Mouse (Mus musculus) retina, adult 2 months (tissue): ENCODE measurements around the gene Pa2g4.
"Not testable (repeated sequence)": the region's sequence is repeated elsewhere in the genome, so short reads cannot be mapped to it uniquely, and the experiment has no call there.

ENCODE experiments used
- DNase-seq: peaks from one replicate; pipeline ENCODE4 v3.0.0-alpha.2; 2012; ENCODE audit warnings: low read depth, low spot score

The Pa2g4 gene

DNA sequence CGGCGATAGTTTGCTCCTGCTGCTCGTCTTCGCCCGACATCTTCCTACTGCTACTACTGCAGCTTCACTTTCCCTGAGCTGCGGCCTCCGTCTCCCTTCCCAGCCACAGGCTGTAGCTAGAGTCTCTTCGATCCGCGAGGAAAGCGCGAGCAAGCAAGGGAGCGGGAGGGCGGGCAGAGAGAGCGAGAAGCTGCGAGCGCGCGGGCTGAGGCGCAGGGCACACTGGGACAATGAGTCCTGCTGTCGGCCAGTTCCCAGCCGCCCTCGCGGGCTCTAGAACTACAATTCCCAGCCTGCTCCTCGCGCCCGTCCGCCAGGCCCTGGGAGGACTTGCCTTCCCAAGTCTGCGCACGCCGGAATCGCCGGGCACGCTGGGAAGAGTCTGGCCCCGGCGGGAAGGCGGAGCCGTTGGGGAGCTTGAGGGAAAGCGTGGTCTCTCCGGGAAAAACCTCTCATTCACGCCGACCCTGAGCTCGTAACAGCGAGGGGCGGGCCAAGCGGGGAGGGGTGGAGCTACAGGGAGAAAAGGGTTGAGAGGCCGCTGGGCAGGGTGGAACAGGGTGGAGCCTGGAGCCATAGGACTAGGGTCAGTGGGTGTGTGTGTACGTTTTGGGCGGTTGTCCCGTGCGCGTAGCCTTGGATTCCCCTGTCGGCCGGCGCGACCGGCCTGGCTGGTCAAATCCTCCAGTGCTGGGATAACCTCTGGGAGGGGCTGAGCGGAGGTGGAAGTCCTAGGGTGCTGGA is at the start of gene Pa2g4:
Gene Pa2g4, minus strand, starts transcription at position 200 of the 744 bp plus-strand sequence.
- peak; percentile 92 for DNase-seq

DNA sequence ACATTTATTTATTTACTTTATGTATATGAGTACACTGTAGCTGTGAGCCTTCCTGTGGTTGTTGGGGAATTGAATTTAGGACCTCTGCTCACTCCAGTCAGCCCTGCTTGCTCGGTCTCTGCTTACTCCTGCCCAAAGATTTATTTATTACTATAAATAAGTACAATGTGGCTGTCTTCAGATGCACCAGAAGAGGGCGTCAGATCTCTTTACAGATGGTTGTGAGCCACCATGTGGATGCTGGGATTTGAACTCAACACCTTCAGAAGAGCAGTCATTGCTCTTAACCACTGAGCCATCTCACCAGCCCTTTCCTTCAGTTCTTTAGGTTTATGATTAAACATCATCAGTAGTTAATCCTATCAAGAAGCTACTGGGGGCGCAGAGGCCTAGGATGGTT is 49.1 kb upstream of the Pa2g4 start:
- no peak for DNase-seq

DNA sequence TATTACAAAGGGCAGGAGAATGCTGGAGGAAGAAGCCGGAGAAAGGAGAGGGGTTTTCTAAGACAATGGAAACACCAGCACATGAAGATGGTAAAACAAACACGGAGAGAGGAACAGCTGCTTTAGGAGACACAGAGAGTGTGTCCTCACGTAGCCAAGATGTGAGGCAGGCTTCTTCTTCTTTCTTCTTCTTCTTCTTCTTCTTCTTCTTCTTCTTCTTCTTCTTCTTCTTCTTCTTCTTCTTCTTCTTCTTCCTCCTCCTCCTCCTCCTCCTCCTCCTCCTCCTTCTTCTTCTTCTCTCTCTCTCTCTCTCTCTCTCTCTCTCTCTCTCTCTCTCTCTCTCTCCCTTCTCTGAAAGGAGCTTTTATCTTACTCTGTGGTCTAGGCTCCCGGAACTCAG is 48.0 kb upstream of the Pa2g4 start:
- DNase-seq = not testable (repeated sequence)

DNA sequence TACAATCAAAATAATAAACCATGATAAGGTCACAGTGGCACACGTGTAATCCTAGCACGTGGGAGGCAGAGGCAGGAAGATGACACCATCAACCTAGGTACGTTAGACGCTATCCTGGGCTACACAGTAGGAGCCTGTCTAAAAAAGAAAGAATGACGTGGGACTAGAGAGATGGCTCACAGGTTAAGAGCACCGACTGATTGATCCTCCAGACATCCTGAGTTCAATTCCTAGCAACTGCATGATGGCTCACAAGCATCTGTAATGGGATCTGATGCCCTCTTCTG is 47.3 kb upstream of the Pa2g4 start:
- DNase-seq = no peak

DNA sequence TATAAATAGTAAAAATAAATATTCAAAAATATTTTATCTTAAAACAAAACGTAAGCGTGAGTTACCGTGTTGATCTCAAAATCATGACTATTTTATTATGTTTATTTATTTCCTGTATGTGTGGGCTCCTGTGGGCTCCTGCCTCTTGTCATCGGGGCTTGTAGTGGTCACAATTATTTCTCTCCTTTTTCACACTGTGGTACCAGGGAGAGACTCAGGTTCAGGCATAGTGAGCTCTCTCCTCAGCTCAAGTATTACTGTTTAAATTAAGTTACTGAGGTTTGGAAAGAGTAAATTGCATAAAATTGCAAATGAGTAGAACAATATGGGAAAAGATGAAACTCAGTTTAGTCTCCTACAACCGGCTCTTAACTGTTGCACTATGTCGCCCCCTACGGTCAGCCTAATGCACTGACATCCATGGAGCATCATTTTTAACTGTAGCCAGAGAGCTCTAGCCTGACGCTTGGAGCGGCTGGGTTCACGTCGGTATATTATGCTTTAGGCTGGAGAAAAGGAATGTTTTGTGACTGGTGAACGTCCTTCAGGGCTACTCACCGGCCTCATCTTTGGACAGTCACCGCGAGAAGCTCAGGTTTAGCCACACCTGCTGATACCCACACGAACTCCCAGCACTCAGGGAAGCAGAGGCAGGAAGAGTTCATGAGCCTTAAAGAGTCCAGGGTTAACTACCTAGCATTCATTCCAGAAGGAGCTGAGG is 46.8 kb upstream of the Pa2g4 start:
- DNase-seq = peak; percentile 61

DNA sequence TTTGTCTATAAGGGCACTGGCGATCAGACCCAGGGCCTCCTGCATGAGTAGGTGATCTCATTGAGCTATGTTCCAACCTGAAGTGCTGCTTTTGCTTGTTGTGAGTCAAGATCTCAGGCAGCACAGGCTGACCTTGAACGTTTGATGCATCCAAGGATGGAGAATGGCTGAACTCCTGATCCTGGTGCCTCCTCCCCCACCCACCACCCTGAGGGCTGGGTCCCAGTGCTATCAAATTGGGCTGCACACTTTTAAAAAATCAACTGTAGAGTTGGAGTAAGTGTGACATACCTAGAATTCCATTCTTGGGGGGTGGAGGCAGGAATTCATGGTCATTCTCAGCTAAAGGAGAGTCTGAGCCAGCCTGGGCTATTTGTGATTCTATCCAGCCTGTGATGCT is 40.7 kb upstream of the Pa2g4 start:
- DNase-seq = no peak

DNA sequence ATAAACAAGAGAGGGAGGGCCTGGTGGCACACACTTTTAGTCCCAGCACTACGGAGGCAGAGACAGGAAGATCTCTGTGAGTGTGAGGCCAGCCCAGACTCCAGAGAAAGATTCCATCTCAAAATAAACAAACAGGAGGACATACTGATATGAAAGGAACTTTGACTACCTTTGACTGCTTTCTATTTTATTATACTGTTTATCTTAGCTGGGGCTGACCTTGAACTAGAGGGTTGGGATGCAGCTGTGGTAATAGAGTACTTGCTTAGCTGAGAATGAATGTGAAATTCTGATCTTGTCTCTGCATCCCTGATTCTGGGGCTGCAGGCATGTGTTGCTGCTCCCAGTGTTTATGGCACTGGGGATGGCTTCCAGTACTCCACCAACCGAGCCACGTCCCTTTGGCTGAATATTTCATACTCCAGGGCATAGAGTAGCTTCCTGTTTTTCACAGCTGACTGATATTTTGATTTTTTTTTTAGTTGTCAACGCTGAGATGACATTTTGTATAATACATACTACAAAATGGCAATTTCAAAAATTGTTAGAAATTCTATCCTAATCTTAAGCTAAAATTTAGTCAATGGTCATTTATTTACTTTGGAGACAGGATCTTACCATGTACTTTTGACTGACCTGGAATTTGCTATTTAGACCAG is 36.8 kb upstream of the Pa2g4 start:
- DNase-seq = no peak

DNA sequence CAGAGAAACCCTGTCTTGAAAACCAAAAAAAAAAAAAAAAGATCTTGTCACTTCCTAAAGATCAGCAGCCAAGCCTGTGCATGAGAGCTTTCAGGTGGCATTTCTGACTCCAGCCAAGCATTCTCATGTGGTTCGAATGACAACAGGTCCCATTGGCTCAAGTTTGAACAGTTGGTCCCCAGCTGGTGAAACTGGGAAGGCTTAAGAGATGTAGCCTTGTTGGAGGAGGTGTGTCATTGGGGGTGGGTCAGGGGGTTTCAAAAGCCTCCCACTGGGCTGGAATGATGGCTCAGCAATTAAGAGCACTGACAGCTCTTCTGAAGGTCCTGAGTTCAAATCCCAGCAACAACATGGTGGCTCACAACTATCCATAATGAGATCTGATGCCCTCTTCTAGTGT is 35.7 kb upstream of the Pa2g4 start:
- DNase-seq = no peak

DNA sequence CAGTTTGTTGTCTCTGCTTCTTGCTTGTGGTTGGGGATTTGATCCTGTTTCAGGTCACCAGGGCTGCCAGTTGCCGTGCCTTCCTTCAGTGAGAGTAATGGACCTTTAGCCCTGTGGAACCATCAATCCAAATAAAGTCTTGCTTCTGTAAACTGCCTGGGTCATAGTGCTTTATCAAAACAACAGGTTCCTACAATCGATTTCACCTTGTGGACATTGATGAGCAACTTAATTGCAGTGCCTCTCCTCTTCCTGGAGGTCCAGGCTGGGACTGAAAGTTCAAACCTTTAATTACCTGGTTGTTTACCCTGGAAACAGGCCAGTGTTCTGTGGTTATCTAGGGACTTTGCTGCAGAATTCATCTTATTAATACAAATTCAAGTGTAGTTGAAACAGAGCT is 32.7 kb upstream of the Pa2g4 start:
- no peak for DNase-seq

DNA sequence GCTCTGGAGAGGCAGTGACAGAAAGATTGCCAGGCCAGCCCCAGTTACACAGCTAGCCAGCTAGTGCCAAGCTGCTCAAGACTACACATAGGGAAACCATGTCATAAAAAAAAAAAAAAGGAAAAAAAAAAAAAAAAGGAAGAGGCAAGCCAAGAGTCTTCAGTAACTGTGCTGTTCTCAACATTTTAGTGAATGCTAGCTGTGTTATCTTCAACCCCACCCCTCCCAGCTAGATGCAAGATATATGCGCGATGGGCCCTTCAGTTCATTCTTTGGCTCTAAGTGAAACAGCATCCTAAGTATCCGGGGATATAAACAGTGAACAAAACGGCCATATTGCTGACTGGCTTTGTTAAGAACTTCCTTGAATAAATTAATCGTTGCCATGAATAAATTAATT is 27.0 kb upstream of the Pa2g4 start:
- no peak for DNase-seq

DNA sequence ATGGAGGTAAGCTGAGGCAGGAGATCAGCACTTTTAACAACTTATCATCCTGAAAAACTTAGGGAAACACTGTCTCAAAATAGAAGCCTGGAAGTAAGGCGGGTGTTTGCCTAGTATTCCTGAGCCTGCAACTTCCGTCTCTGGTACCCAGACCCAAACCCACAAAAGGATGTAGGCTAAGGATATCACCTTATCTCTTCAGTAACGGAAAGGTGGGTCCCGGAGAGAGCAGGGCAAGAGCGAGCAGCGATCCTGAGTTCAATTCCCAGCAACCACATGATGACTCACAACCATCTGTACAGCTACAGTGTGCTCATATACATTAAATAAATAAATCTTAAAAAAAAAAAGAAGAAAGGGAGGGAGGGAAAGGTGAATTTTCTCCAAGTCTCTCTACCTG is 25.6 kb upstream of the Pa2g4 start:
- no peak for DNase-seq

DNA sequence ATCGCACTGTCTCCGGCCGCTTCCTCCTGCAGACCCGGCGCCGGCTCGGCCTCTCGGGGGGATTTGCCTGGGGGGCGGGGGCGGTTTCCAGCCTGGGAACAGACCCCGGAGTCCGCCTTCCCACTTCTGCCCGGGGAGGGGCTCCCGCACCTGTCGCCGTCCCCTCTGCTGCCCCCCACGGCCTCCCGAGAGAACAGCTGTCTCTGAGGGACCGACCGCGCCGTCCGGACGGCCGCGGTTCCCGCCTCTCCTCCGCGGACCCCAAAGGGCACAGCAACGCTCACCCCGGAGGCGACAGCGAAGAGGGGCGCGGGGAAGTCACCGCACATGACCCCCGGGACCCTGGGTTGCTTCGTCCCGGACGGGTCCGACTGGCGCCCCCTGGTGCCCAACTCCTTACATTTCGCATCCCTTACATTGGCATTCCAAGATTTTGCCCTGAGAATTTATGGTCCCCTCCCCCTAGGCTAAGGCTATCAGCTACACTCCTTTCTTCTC is 24.5 kb upstream of the Pa2g4 start:
- DNase-seq = no peak

DNA sequence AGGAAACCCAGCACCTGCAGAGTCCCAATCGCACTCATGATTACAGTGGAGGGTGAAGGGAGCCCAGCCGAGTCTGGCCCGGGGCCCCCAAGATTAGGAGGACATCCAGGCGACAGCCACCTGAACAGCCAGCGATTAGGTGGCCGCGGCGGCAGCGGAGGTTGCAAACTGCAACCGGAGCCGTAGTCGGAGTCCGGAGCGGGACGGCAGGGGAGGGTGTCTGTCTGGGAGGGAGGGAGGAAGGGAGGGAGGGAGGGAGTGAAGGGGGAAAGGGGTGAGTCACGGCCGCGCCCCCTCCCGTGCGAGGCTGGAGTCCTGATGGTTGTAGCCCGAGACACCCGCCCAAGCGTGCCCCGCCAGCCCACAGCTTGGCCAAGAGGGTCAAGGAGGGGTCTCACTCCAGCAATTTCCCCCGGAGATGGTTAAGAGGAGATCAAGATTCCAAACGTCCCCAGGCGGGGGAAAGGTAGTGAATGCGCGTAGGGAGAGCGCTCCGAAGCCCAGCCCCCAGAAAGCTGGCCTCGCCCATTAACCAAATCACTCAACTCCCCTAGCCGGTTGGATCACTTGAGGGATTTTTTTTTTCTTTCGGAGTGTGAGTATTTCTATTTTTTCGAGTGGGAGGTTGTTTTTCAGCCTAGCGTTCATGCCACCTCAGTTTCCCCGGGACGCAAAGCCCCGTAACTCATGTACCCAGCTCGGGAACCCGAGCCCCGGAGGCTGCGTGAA is 23.8 kb upstream of the Pa2g4 start, which contains the start of gene Erbb3:
Gene Erbb3, minus strand, starts transcription at position 189 of the 729 bp plus-strand sequence.
- DNase-seq = no peak

DNA sequence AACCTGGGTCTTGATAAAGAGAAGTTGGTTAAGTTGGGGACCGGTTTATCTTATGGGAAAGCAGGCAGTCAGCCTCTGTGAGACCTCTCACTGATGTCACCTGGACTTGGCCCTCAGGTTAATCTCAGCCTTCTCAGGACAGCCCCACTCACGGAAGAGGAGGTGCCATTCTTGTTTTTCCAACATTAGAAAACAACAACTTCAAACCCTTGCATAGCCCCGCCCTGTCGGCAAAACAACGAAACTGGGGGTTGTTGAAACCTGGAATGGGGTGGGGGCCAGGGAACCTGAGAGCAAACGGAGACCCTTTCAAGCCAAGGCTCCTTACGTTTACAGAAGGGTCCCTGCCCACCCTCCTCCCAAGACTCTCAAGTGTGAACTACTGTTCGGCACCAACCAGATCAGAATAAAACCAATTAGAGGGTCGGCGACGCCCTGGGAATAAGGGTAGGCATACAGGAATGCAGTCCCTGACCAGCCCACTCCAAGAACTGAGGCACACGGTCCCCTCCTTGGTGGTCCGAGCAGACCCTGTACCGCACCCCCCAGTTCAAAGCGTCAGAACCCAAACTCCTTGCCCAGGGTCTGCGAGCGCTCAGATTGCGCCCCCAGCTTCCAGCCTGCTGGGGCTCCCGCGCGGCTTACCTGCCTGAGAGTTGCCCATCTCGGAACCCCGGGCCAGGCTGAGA is 23.1 kb upstream of the Pa2g4 start:
- DNase-seq = no peak

DNA sequence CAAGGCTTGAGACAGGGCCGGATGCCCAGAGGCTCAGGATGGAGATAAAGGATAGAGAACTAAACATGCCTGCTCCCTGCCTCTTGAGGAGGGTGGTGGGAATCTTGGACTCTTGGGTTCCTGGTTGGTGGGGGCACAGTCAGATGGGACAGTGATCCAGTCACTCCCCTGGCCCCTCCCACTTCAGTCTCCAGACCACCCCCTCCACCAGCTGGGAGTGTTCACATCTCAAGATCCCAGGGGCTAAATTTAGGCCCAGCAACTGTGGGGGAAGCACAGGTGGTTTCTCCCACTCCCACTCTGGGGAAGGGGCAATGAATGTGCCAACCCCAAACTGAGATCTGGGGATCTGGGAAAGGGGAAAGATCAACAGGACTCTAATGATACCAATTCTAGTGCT is 22.3 kb upstream of the Pa2g4 start:
- no peak for DNase-seq

DNA sequence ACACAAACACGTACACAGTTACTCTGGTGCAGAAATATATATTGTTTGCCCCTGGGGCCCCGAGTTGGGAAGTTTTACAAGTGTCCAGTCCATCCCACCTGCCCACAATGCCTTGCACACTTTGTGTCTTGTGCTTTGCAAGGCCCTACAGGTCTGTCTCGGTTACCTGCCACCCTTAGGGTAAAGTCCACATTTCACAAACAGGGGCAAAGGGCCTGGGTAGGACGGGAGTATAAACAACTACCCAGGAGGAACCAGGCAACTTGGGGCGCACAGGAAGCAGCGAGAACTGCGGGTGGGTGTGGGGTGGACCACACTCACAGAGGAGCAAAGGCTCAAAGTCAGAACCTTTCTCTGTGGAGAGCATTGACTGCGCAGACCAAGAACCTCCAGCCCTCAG is 21.9 kb upstream of the Pa2g4 start:
- no peak for DNase-seq

DNA sequence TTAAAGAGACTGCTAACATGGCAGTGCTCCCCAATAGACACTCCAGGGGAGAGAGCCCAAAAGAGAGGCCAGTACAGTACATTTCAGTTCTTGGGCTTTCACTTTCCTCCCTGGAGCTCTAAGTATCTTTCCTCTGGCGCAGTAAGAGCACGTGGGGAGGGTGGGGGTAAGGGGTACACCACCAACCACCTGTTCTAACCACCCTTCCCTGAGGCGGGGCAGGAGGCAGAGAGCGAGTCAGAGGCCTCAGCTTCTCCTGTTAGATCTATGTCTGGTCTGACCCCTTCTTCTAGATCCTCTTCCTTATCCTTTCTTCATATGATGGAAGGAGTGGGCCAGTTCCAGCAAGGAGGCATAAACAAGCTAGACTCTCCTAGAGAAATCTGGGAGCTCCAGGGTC is 21.3 kb upstream of the Pa2g4 start:
- no peak for DNase-seq

DNA sequence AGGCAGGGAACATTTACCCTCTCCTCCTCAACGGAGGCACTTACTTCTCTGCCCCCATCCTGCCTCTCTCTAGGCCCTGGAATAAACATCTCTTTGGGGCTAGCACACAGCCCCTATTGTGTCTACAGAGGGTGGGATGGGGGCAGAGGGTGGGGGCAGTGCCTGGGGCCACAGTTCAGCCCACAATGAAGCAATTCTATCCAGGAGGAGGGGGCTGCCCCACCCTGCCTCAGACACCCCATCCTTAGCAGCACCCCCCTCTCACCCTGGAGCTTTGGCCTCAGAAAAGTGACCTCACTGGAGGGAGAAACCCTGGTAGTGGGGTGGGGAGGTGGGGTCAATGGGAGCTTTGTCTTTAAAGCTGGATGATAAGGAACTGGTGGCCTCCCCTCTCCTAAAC is 20.8 kb upstream of the Pa2g4 start:
- no peak for DNase-seq

DNA sequence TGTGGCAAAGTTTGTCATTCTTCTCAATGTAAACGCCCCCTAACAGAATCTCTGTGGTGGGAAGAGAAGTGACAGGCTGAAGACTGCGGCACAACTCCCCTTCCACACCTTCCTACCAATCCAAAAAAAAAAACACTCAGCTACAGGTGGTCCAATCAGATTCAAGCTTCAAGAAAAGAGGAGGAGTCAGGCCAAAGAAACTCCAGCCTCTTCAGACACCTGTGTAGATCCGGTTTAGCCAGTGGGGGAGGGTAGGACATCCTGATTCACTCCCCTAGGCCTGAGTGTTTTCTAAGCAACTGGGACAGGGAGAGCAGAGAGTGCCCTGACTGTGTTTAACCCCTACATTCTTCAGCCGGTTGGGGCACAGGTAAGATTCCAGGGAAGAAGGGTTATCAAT is 18.6 kb upstream of the Pa2g4 start:
- no peak for DNase-seq

DNA sequence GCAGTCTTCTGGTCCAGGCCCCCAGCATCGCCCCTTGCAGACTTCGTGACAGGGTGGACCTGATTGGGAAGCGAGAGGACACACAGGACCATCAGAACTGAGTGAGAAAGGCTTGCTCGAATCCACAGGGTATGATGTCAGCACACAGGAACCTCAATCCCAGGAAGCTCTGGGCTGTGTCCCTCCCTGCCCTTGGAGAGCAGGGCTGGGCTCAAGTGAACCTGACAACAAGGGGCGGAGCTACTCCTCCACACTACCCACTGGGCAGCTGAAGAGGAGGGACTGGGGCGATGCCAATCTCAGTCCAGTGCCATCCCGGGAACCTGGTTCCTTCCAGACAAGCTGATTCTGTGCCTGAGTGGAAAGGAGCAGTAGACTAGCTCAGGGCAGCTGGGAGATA is 17.9 kb upstream of the Pa2g4 start:
- no peak for DNase-seq

DNA sequence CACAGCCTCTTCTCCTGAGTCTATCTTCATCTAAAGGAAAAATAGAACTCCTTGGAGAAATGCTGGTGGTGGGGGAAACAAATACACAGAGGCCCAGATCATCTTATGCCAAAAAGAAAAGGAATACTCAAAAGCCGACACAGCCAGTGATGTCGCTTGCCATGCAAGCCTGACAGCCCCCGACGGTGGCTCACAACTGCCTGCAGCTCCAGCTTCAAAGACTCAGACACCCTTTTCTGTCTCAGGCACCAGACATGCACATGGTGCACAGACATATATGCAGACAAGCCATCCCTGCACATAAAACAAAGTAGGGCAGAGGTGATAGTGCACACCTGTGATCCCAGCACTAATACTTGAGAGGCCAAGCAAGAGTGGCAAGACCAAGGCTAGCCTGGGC is 13.9 kb upstream of the Pa2g4 start:
- no peak for DNase-seq

DNA sequence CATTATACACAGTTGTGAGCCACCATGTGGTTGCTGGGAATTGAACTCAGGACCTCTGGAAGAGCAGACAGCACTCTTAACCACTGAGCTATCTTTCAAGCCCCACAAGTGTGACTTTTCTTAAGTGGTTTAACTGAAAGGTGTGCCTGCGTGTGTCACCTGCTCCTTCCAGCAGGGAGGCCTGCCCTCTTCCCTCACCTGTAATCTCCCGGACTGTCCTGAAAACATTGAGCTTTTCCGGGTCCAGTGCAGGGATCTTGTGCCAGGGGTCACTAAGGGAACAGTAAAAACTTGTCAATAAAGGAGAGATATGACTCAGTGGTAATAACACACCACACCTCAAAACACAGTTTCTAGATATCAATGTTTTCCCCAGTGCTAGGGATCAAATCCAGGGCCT is 13.5 kb upstream of the Pa2g4 start:
- no peak for DNase-seq
